Mouse (Mus musculus): Measurements from ENCODE around the gene Eif3f.

Eif3f gene

DNA sequence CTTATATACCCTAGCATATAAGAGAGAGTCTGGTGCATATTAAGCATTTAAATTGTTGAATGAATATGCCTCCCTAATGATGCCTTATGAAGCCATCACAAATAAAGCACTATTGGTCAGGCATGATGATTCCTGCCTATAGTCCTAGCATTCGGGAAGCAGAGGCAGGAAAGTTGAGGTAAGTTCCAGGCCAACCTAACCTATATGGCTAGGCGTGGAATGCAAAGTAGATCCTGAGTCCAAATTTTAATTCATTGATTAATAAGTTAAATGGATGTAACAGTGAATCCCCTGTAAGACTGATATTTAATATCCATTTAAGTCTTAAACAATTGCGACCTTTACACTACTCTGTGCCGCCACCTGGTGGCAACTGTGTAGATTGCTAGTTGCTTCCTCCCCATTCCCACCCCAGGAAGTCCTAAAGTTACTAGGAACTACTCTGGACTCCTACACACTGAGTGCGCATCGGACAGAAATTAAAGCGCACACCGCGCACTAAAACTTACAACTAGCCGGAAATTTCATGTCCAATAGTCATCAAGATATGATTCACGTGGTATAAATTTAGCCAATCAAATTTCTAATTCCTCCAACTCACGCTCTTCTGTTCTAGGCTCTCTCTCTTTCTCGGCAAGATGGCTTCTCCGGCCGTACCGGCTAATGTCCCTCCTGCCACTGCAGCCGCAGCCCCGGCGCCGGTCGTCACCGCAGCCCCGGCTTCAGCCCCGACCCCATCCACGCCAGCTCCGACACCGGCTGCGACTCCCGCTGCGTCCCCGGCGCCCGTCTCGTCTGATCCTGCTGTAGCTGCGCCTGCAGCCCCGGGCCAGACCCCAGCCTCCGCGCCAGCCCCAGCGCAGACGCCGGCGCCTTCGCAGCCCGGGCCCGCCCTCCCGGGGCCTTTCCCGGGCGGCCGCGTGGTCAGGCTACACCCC is at the start of gene Eif3f:
TSS of gene Eif3f (plus strand) at position 624 of the 938 bp plus-strand sequence.
- peak; percentile 80 for DNase-seq (ENCODE audit: extremely low read depth, insufficient read length, low spot score)

- no peak for DNase-seq (ENCODE audit: extremely low read depth, insufficient read length, low spot score)
Measured at GRCm38 (mm10) chr7:108884906-108885305, 49.3 kb upstream of the Eif3f start, which contains the start of gene Olfr518. TSS of gene Olfr518 (minus strand) at chr7:108885006.

DNA sequence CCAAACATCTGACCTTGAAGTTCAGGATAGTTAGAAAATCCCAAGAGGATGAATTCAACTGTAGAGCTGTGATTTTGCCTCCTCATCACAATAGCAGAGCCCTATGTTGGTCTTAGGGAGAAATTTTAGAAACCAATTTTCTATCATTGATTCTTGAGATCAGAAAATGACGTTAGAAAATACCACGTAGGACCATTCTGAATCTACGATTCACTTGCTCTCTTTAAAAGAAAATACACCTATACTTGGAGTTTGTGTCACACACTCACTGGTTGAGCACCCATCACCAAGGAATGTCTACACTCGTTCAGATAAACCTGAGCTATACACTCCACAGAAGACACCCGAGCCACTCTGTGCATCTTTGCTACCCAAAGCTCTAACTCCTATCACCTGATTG is 39.9 kb upstream of the Eif3f start, which contains the start of gene Olfr519:
TSS of gene Olfr519 (minus strand) at position 101 of the 400 bp plus-strand sequence.
- no peak for DNase-seq (ENCODE audit: extremely low read depth, insufficient read length, low spot score)

DNA sequence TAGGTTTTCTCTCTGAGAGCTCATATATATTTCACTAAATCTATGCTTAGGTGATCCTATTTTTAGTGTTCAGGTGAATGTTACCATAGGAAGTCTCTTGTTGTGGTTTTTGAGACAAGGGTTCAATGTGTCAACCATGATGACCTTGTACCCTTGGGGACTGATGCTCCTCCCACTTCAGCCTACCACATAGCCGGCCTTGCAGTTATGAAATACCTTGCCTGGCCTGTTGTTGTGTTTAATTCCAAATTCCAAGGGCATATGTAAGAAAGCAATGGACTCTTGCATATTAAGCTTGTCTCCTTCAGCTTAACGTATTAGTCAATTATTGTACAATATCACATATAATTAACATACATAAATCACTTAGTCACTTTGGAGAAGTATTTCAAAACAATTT is 30.2 kb upstream of the Eif3f start:
- DNase-seq (ENCODE audit: extremely low read depth, insufficient read length, low spot score): no peak

- DNase-seq (ENCODE audit: extremely low read depth, insufficient read length, low spot score): no peak
Measured at GRCm38 (mm10) chr7:108927043-108927442, 7.2 kb upstream of the Eif3f start.

DNA sequence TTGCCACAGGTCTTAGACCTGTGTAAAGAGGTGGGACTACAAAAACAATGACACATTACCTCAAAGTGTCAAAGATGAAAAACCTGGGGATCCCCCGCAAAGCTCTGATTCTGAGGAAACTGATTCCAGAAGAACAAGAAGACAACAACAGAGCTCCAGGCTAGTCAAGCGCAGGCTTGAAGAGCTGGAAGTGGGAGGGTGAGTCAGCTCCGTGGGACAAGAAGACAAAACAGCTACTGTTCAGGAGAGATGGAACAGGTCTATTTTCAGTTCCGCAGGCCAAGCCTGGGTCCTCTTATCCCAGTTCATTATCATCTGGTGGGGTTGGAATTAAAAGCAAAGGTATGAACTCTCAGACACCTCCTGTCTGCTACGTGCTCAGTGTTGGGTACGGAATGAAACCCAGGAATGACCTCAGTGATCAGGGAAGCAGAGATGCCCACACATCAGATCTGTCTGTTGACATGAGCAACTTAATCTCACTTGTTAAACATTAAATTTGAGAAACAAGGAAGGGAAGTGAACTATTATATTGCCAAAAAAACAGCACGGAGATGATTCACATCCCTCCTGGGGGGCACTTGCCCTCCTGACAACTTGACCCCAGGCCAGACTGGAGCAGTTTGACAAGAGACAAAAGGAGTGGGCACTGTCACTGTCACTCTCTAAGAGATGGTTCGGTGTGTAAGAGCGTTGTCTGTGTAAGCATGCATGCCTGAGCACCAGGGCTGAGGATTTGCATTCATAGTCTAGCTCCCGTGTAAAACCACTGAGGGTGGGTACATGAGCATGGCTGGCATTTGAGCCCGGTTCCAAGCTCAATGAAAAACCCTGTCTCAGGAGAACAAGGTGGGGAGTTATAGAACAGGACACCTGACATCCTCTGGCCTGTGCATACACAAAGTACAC is 5.7 kb upstream of the Eif3f start:
- DNase-seq (ENCODE audit: extremely low read depth, insufficient read length, low spot score): no peak

GRCm38 (mm10) chr7:108929726-108930393 is 4.4 kb upstream of the Eif3f start, which contains the start of gene Nlrp10:
TSS of gene Nlrp10 (minus strand) at chr7:108930178.
- no peak for DNase-seq (ENCODE audit: extremely low read depth, insufficient read length, low spot score)

DNA sequence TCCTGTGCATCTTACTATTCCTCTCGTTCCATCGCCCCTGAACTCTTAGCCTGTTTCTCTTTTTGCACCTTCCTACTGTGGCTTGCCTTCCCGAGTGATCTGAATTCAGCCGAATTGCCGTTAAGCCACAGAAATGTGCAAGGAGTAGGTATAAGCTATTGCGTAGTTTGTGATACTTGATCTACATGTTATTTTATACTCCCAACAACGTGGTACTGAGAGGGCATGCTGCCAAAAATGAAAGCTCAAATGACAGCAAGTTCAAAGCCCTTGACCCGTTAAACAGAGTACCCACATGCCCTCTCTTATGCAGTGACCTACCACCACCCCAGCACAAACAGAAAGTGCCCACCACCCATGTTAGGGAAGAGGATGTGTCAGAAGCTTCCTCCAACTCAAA is 619 bp downstream of the Eif3f start:
- DNase-seq (ENCODE audit: extremely low read depth, insufficient read length, low spot score): no peak

GRCm38 (mm10) chr7:108935411-108935810 is 1.2 kb downstream of the Eif3f start:
- no peak for DNase-seq (ENCODE audit: extremely low read depth, insufficient read length, low spot score)

DNA sequence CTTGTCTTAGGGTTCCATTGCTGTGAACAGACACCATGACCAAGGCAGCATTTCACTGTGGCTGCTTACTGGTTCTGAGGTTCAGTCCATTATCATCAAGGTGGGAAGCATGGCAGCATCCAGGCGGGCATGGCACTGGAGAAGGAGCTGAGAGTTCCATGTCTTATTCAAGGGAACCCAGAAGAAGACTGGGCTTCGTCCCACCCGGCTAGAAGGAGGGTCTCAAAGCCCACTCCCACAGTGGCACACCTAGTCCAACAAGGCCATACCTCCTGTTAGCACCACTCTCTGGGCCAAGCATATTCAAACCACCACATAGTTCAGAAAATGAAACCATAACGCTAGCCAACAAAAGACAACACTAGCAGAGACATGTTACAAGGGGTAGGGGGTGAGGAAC is 2.4 kb downstream of the Eif3f start:
- no peak for DNase-seq (ENCODE audit: extremely low read depth, insufficient read length, low spot score)

DNA sequence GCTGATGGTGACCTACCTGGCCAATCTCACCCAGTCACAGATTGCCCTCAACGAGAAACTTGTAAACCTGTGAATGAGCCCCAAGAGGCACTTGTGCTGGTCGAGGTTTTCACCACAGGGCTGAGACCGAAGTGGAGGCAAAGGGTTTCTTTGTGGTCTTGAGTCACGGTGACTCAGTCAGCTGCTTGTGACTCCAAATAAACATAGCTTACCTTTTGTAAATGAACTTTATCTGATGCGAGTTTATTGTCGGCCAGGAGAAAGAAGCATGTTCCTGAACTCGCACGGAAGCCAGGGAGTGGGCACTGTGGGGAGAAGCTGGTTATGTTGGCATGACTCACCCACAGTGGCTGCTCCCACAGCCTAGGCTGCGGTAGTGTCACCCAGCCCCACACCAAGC is 7.2 kb downstream of the Eif3f start:
- DNase-seq (ENCODE audit: extremely low read depth, insufficient read length, low spot score): peak; percentile 73

DNA sequence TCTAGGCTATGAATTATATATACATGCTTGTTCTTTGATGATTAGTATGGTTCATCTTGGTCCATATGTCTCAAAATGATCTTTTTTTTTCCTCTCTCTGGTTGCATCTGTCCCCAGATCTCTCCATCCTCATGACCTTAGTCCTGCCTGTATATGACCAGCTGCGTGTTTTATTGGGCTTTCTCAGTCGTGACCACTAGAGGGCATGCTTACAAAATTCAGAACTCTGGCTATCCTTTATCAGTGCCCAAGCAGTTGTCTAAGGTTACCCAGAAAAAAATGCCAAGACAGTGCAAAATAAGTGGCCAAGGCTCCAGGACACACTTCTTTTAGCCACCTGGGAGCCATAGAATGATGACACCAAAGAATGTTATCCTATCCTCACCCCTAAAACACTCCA is 9.8 kb downstream of the Eif3f start:
- no peak for DNase-seq (ENCODE audit: extremely low read depth, insufficient read length, low spot score)

DNA sequence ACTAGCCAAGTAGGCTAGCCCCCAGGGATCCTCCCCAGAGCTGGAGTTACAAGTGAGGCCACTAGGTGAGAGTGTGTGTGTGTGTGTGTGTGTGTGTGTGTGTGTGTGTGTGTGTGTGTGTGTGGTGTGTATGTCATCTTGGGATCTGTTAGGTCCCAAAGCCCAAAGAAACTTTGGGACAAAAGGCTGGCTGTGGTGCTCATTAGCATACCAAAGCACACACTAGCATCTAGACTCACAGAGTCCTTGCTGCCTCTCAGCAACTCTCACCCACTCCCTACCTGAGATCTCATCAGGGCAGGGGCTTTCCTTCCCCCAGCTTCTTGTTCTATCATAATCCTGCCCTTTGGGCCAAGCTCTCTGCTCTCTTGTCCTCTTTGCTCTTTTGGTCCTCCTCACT is 14.4 kb downstream of the Eif3f start:
- DNase-seq (ENCODE audit: extremely low read depth, insufficient read length, low spot score): no peak

- DNase-seq (ENCODE audit: extremely low read depth, insufficient read length, low spot score): no peak
Measured at GRCm38 (mm10) chr7:108949301-108949700, 15.1 kb downstream of the Eif3f start.

- no peak for DNase-seq (ENCODE audit: extremely low read depth, insufficient read length, low spot score)
Measured at GRCm38 (mm10) chr7:108950312-108950761, 16.1 kb downstream of the Eif3f start, which contains the start of gene Tub. TSS of gene Tub (plus strand) at chr7:108950338.

DNA sequence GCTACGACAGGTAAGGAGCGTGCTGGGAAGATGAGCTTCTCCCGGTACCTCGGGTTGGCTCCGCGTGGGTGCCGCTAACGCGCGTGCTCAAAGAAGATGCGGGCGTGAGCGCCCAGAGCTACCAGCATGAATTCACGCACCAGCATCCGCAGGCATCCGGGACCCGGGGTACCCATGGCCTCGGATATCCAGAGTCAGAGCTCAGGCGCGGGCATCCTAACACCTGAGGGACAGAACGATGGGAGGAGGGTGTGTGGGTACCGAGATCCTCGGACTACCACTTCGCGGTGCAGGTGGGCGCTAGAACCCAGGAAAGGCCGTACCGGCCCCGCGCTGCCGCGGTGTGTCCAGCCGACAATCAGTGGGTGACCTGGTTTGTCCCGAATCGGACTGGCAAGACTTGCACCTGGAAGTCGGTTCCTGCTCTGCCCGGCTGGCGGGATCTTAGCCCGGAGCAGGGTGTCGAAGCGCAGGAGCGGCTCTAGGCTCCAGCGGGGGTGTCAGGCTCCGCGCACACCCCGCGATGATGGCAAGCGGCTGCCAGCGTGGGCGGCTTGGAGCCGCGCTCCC is 16.6 kb downstream of the Eif3f start:
- DNase-seq (ENCODE audit: extremely low read depth, insufficient read length, low spot score): no peak

DNA sequence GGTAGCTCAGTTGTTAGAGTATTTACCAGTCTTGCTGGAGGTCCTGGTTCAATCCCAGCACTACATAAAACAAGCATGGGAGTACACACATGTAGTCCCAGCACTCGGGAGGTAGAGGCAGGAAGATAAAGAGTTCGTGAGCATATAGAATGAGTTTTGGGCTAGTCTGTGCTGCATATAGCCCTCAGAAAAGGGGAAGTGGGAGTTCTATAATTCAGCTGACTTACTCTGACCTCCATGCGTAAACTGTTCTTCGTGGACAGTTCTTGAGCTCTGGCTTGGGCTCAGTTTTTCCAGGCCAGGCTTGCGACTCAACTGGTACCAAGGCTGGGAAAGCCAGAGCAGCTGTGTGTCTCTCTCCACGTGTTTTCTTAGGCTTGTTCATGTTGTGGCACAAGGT is 18.6 kb downstream of the Eif3f start:
- DNase-seq (ENCODE audit: extremely low read depth, insufficient read length, low spot score): no peak

DNA sequence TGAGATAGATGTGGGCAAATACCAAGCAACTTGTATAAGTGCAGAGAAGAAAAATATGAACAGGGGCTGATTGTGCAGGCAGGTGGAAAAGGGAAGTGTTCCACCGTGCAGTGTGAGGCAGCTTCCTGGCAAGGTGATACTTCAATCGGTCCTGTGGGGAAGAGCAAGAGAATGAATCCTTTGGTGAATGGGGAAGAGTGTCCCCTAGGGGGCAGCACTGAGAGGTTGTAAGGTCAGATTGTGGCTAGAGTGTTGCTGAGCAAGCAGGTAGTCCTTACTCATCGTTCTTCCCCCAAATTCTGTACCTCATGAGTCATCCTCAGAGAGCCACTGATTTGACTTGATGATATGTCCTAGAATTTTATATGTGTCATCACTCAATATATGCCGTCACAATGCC is 20.0 kb downstream of the Eif3f start:
- DNase-seq (ENCODE audit: extremely low read depth, insufficient read length, low spot score): peak; percentile 41

DNA sequence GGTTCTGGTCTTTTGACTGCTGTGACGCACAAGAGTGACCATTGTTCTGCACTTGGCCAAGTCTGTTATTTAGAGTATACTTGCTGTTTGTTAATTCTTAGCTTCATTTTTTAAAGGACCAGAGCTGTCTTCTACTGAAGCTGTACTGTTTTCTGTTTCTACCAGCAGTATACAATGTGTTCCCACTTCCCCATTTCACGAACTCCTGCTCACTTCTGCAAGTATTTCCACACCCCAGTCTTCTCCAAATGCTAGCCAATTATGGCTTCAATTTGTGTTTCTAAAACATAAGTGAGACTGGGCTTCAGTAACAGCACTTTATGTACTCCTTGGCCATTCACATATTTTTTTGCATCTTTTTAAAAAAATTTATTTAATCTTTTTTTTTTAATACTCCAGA is 23.5 kb downstream of the Eif3f start:
- DNase-seq (ENCODE audit: extremely low read depth, insufficient read length, low spot score): no peak

GRCm38 (mm10) chr7:108965968-108966367 is 31.8 kb downstream of the Eif3f start:
- DNase-seq (ENCODE audit: extremely low read depth, insufficient read length, low spot score): no peak

Data from 3134 (cell line).